Mouse (Mus musculus) thymus, postnatal 10 days (tissue): Measurements from ENCODE around the gene 5730480H06Rik.

Experiments
- DNase-seq, 2 experiments: peaks; one replicate each; pipeline ENCODE4 v3.0.0; 2021; ENCODE audit warnings: low spot score in 2 of 2

Gene 5730480H06Rik

GRCm38 (mm10) chr5:48421957-48422356 lies 94.2 kb downstream of the 5730480H06Rik start:
- no peak for DNase-seq

GRCm38 (mm10) chr5:48430459-48430858 lies 102.7 kb downstream of the 5730480H06Rik start:
- no peak for DNase-seq

- no peak for DNase-seq
These were observed 121.1 kb downstream of the 5730480H06Rik start for GRCm38 (mm10) chr5:48448888-48449287.

- DNase-seq: no peak
These were observed 132.5 kb downstream of the 5730480H06Rik start for GRCm38 (mm10) chr5:48460221-48460620.
